Mouse (Mus musculus) ES-Bruce4 (cell line): ENCODE measurements around the gene Lsmem1. TPM values are rescaled to one million over a fixed set of nuclear protein-coding genes. Genes with fewer than 3 reads are reported as not detected.

Experiments
- H3K27ac ChIP-seq: 2 replicates; pipeline ENCODE4 v1.5.1; 2012; ENCODE audit warnings: low read length, inconsistent platforms; ENCODE audit not compliant: insufficient read depth
- H3K27me3 ChIP-seq: 2 replicates; pipeline ENCODE4 v1.6.1; 2012; ENCODE audit warnings: mild to moderate bottlenecking, low read length, inconsistent platforms; ENCODE audit not compliant: control insufficient read depth, poor library complexity, insufficient read depth, severe bottlenecking
- H3K36me3 ChIP-seq: 2 replicates; pipeline ENCODE4 v1.6.1; 2012; ENCODE audit warnings: inconsistent platforms, mild to moderate bottlenecking, low read length, moderate library complexity; ENCODE audit not compliant: control insufficient read depth, poor library complexity, insufficient read depth, severe bottlenecking
- H3K4me1 ChIP-seq: one replicate; pipeline ENCODE4 v1.8.1; 2011; ENCODE audit warnings: low read length; ENCODE audit not compliant: control insufficient read depth, insufficient read depth
- H3K4me3 ChIP-seq: 2 replicates; pipeline ENCODE4 v1.5.1; 2011; ENCODE audit warnings: low read depth, mild to moderate bottlenecking, low read length
- H3K9ac ChIP-seq: 2 replicates; pipeline ENCODE4 v1.6.1; 2012; ENCODE audit warnings: low read depth, mild to moderate bottlenecking, inconsistent platforms; ENCODE audit not compliant: poor library complexity, severe bottlenecking
- H3K9me3 ChIP-seq: replicated peaks from 2 replicates; pipeline ENCODE4 v1.6.1; 2012; ENCODE audit warnings: mild to moderate bottlenecking, low read length, inconsistent platforms; ENCODE audit not compliant: control insufficient read depth, poor library complexity, insufficient read depth, severe bottlenecking
- CTCF ChIP-seq: IDR thresholded peaks from one replicate; pipeline ENCODE4 v1.8.1; 2011; ENCODE audit warnings: low read depth, low read length
- EP300 ChIP-seq: IDR thresholded peaks from 2 replicates; pipeline ENCODE4 v1.6.1; 2011; ENCODE audit warnings: low read depth, low read length; ENCODE audit not compliant: insufficient read depth
- POLR2A ChIP-seq: IDR thresholded peaks from one replicate; pipeline ENCODE4 v1.8.1; 2011; ENCODE audit warnings: low read length; ENCODE audit not compliant: insufficient read depth
- polyA plus RNA-seq: library from polyadenylated mRNA; stranded (reverse); fragments of >200 nt; gene quantifications from 2 replicates; pipeline ENCODE4 v1.2.4, GENCODE M21; 2011; ENCODE audit warnings: low read depth; ENCODE audit not compliant: missing spikeins, insufficient read depth, insufficient read length

Lsmem1 gene
- polyA plus RNA-seq, 1 experiment = 1.0 TPM

DNA sequence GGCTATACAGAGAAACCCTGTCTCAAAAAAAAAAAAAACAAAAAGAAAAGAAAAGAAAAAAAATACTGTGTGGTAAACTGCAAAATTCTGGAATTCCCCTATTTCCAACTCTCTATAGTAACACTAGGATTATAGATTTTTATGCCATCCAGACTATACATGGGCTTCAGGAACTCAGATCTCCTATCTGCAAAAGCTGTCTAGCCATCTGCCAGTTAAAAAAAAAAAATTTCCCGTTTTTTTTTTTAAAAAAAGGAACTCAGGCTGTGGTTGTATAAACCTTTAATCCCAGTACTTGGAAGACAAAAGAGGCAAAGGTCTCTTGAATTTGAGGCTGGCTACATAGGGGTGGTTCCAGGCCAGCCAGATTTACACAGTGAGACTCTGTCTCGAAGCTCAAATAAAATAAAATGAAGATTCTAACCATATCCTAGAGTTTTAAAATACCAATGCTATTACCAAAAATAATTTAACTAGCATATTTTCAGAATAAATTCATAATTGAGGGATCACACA lies 19.2 kb upstream of the Lsmem1 start:
- Histone ChIP-seq H3K27ac (no peak overlapping the region), H3K4me1 (peaks cover 2% of the 10 kb centered on the region), H3K9ac (no peak overlapping the region), H3K27me3 (no peaks in the 10 kb centered on the region), H3K4me3 (no peak overlapping the region), H3K9me3 (peaks cover 12% of the 10 kb centered on the region), H3K36me3 (peaks cover 53% of the 10 kb centered on the region)
- no peak for TF ChIP-seq POLR2A
- TF ChIP-seq CTCF = no peak
- no peak for TF ChIP-seq EP300

- Histone ChIP-seq H3K27me3 (no peaks in the 10 kb centered on the region), H3K9ac (no peak overlapping the region), H3K4me1 (peaks cover 2% of the 10 kb centered on the region), H3K36me3 (peaks cover 60% of the 10 kb centered on the region), H3K4me3 (no peak overlapping the region), H3K9me3 (peaks cover 19% of the 10 kb centered on the region), H3K27ac (no peak overlapping the region)
- TF ChIP-seq CTCF (no peak), POLR2A (no peak), EP300 (no peak)
Observed at GRCm38 (mm10) chr12:40217776-40218175, 18.5 kb upstream of the Lsmem1 start.

DNA sequence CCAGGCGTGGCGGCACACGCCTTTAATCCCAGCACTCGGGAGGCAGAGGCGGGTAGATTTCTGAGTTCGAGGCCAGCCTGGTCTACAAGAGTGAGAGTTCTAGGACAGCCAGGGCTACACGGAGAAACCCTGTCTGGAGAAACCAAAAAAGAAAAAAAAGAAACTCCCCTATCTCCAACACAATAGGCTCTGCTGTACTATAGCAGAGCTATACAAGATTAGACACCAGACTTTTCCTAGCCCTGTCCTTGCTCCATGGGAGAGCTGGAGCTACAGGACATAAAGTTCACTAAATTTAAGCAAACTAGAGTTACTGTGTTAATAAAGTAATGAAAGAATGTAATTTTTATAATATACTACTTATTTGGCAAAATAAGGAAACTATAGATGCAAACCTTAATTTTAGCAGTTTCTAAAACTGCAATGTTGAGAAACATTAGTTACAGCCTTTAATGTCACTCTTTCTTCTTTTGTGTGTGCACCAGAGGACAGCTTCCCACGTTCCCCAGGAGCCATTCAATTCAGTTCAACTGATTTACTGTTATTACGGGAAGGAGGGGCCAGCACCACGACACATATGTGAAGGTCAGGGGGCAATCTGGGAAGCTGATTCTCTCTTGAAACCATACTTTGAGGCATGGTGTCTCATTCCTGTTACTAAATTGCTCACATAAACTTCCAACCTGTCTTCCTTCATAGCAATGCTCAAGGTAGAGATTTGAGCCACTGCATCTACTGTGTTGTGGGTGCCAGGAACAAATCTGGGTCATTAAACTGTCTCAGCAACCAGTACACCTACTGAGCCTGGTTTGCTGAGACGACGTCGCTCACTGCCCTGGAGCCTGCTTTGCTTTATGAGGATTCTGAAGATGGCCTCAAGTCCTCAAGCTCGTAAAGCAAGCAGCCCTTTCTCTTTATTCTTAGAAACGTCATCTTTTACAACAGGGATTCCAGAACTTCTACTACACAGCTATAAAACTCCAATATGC lies 15.9 kb upstream of the Lsmem1 start:
- Histone ChIP-seq H3K9me3 (peaks cover 24% of the 10 kb centered on the region), H3K9ac (no peak overlapping the region), H3K27ac (no peak overlapping the region), H3K27me3 (no peaks in the 10 kb centered on the region), H3K36me3 (peaks cover 81% of the 10 kb centered on the region), H3K4me3 (no peak overlapping the region), H3K4me1 (peaks cover under 1% of the 10 kb centered on the region)
- TF ChIP-seq EP300 = no peak
- TF ChIP-seq POLR2A = no peak
- no peak for TF ChIP-seq CTCF

DNA sequence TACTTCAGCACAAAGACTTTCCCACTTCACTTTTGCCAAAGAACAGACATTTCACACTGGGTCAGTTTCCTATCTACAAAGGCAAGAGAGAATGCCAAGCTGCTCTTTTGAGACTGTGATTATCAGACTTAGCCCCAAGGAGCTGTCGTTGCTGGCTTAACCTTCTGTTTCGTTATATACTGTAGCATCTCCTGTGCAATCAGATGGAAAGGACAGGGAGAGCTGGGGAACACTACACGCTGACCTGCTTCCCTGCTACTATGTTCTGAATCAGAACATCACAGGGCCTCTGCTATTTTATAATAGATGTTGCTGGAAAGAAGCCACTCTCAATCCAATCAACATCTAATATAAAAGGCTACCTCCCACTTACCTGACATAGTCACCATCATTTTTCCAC lies 9.8 kb upstream of the Lsmem1 start:
- Histone ChIP-seq H3K9ac (no peak overlapping the region), H3K27me3 (no peaks in the 10 kb centered on the region), H3K4me3 (no peak overlapping the region), H3K4me1 (no peaks in the 10 kb centered on the region), H3K36me3 (peaks cover 85% of the 10 kb centered on the region), H3K9me3 (peaks cover 17% of the 10 kb centered on the region), H3K27ac (no peak overlapping the region)
- TF ChIP-seq POLR2A (no peak), CTCF (no peak), EP300 (no peak)

DNA sequence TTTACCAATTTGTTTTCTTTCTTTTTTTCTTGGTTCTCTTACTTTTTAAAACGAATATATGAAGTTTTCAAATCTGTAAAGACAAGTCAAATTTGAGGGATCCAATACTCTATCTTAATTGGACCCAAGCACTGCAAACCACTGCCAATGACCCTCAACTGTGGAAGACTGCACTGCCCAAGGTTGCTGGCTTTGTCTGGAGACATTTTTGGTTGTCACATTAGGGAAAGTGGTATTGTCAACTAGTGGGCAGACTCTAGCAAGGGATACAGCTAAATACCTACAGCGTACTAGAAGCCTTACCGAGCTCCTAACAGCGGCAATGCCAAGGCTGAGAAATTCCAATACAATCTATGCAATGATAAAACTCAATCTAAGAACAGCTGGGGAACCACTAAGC lies 8.6 kb upstream of the Lsmem1 start:
- no peak for TF ChIP-seq EP300
- no peak for TF ChIP-seq CTCF
- no peak for TF ChIP-seq POLR2A
- no peak overlapping the region for H3K27ac ChIP-seq
- H3K36me3 ChIP-seq = peaks cover 81% of the 10 kb centered on the region
- no peaks in the 10 kb centered on the region for H3K27me3 ChIP-seq
- no peaks in the 10 kb centered on the region for H3K4me1 ChIP-seq
- H3K4me3 ChIP-seq = no peak overlapping the region
- peaks cover 6% of the 10 kb centered on the region; the same call in 1 of the 2 replicates for H3K9me3 ChIP-seq
- no peak overlapping the region for H3K9ac ChIP-seq

DNA sequence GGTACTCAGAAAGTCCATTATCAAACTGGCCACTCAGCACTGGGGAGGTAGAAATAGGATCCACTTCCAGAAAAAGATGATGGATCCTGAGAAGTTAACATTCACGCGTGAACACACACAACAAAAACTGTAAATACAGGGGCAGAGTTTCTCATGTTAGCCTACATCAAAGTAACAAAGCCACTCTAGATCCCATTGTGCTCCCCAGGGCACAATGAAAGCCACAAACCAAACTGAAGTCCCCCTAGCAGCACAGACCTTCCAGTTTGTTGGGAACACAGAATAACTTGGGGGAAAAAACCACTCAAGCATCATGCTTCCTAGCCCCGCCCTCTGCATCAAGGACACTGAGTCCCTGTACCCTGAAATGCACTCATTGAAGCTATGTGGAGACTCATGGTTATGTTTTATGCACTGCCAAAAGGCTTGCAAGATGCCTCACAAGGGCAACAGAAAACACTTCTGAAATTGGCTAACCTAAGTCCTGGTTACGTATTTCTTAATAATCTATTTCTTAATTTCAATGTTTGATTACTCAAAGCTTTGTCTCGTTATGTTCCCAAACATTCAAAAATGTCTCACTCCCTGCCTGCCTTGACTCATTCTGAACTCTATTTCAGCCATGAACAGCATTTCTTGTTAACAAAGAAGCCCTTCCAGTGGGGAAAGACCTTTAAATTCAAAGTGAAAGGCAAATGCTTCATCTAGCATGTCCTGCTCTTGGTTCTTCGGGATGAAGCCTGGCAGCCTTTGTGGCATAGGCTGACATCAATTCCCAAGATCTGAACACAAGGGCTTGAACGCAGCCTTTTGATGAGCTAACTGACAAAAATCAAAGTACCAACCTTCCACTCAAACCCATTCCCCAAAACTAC lies 3.1 kb upstream of the Lsmem1 start:
- Histone ChIP-seq H3K27me3 (no peaks in the 10 kb centered on the region), H3K9ac (no peak overlapping the region), H3K27ac (peak overlapping the region; percentile 11; the same call in 1 of the 2 replicates), H3K9me3 (no peaks in the 10 kb centered on the region), H3K4me1 (no peaks in the 10 kb centered on the region), H3K36me3 (peaks cover 57% of the 10 kb centered on the region), H3K4me3 (no peak overlapping the region)
- no peak for TF ChIP-seq POLR2A
- TF ChIP-seq CTCF = no peak
- TF ChIP-seq EP300 = no peak
